Mouse (Mus musculus) heart, adult 2 months (tissue): ENCODE data around the gene Tbc1d17.

ENCODE experiments used
- CTCF ChIP-seq: fragments of 200-600 bp; IDR thresholded peaks from 2 replicates; pipeline ENCODE4 v1.8.1; 2022; ENCODE audit warnings: antibody characterized with exemption, mild to moderate bottlenecking, moderate library complexity
- EP300 ChIP-seq: fragments of 200-500 bp; IDR thresholded peaks from 2 replicates; pipeline ENCODE4 v1.6.1; 2011; ENCODE audit warnings: low read depth, low read length, control low read depth; ENCODE audit not compliant: insufficient read depth

- TF ChIP-seq CTCF (no peak), EP300 (no peak)
These were observed 2.1 kb downstream of the Tbc1d17 start for GRCm38 (mm10) chr7:44846804-44847203.
